Mouse (Mus musculus) heart, postnatal 0 days (tissue): ENCODE measurements around the gene Ifrd2. TPM values are rescaled to one million over a fixed set of nuclear protein-coding genes. Genes with fewer than 3 reads are reported as not detected.

ENCODE experiments used
- ATAC-seq: fragments of 200-750 bp; cut with Nextera tagmentation; 2 replicates; pipeline ENCODE4 v1.8.0; 2017; ENCODE audit warnings: low read depth, moderate number of reproducible peaks, moderate library complexity; ENCODE audit not compliant: insufficient read depth
- DNase-seq: peaks from one replicate; pipeline ENCODE4 v3.0.0-alpha.2; 2016; ENCODE audit warnings: low spot score
- H3K27ac ChIP-seq: fragments of 300-500 bp; sonication (generic); 2 replicates; pipeline ENCODE4 v1.5.1; 2014; ENCODE audit warnings: low read depth, mild to moderate bottlenecking
- H3K27me3 ChIP-seq: fragments of 300-500 bp; sonication (generic); 2 replicates; pipeline ENCODE4 v1.6.1; 2014; ENCODE audit warnings: low read length, mixed read lengths; ENCODE audit not compliant: control insufficient read depth, insufficient read depth
- H3K36me3 ChIP-seq: fragments of 300-500 bp; sonication (generic); replicated peaks from 2 replicates; pipeline ENCODE4 v1.6.1; 2014; ENCODE audit warnings: low read length, mixed read lengths; ENCODE audit not compliant: control insufficient read depth, insufficient read depth
- H3K4me1 ChIP-seq: fragments of 300-500 bp; sonication (generic); 2 replicates; pipeline ENCODE4 v1.6.1; 2014; ENCODE audit warnings: antibody characterized with exemption; ENCODE audit not compliant: control insufficient read depth, insufficient read depth
- H3K4me2 ChIP-seq: fragments of 300-500 bp; sonication (generic); 2 replicates; pipeline ENCODE4 v1.6.1; 2014; ENCODE audit warnings: low read depth, mild to moderate bottlenecking, low read length, moderate library complexity
- H3K4me3 ChIP-seq: fragments of 300-500 bp; sonication (generic); 2 replicates; pipeline ENCODE4 v1.5.1; 2014; ENCODE audit warnings: low read depth, low read length
- H3K9ac ChIP-seq: fragments of 300-500 bp; sonication (generic); replicated peaks from 2 replicates; pipeline ENCODE4 v1.6.1; 2014; ENCODE audit warnings: low read depth, low read length, mixed read lengths
- H3K9me3 ChIP-seq: fragments of 300-500 bp; sonication (generic); replicated peaks from 2 replicates; pipeline ENCODE4 v1.6.1; 2016; ENCODE audit warnings: low read length; ENCODE audit not compliant: control insufficient read depth
- CTCF ChIP-seq: IDR thresholded peaks from 2 replicates; pipeline ENCODE4 v1.5.1; 2016; ENCODE audit warnings: antibody characterized with exemption, control low read depth, low read depth
- EP300 ChIP-seq: IDR thresholded peaks from 2 replicates; pipeline ENCODE4 v1.6.1; 2016; ENCODE audit warnings: antibody characterized with exemption, low read depth
- WGBS: fragments of 180-500 bp; shearing (Covaris S2); extraction: QIAGEN DNeasy Blood & Tissue Kit; methylation state at CpG from one replicate; pipeline ENCODE4 v1.1.7; 2014; 5-methylcytosine and 5-hydroxymethylcytosine counted together
- polyA plus RNA-seq: library from polyadenylated mRNA; unstranded; fragments of >200 nt; fragmentation: Nextera tagmentation; extraction: Ambion mirVana; gene quantifications from 2 replicates; pipeline ENCODE4 v1.2.1, GENCODE M21; 2015
- total RNA-seq: library from RNA; depleted of rRNA; stranded (reverse); fragments of >200 nt; gene quantifications from 2 replicates; pipeline ENCODE4 v1.2.3, GENCODE M21; 2014; ENCODE audit warnings: low replicate concordance

The Ifrd2 gene
- total and polyA plus RNA-seq, 2 experiments from 2014 or later, result 28.6 to 31.2 TPM

- H3K4me2 ChIP-seq, result peak overlapping the region; percentile 51
- peak overlapping the region; percentile 2 for H3K9ac ChIP-seq
- ATAC-seq, result no peak
- peaks cover 73% of the 10 kb centered on the region for H3K4me1 ChIP-seq
- 22% methylated on average over 20 of the region's 20 CpGs for WGBS
- H3K4me3 ChIP-seq, result no peak overlapping the region
- no peak for DNase-seq
- no peaks in the 10 kb centered on the region for H3K27me3 ChIP-seq
- H3K27ac ChIP-seq, result peak overlapping the region; percentile 94
- no peak for TF ChIP-seq CTCF
- TF ChIP-seq EP300, result no peak
- no peaks in the 10 kb centered on the region for H3K9me3 ChIP-seq
- H3K36me3 ChIP-seq, result peaks cover 17% of the 10 kb centered on the region
Observed at GRCm38 (mm10) chr9:107627387-107628255, 40.2 kb downstream of the Ifrd2 start.

- TF ChIP-seq CTCF (no peak), EP300 (peak; percentile 43; the same call in 1 of the 2 replicates)
- no peaks in the 10 kb centered on the region for H3K27me3 ChIP-seq
- peaks cover 71% of the 10 kb centered on the region for H3K4me1 ChIP-seq
- H3K27ac ChIP-seq, result peak overlapping the region; percentile 94
- whole genome bisulfite sequencing, result 49% methylated on average over 15 of the region's 15 CpGs
- ATAC-seq (peak; percentile 21), DNase-seq (peak; percentile 76)
- peaks cover 14% of the 10 kb centered on the region for H3K36me3 ChIP-seq
- H3K9me3 ChIP-seq, result no peaks in the 10 kb centered on the region
- H3K4me2 ChIP-seq, result peak overlapping the region; percentile 40
- H3K9ac ChIP-seq, result peak overlapping the region; percentile 2; the same call in 1 of the 2 replicates
- 0 out of 2 replicates have a peak overlapping the region, but pooled peaks have one; percentile 1 for H3K4me3 ChIP-seq
Observed at GRCm38 (mm10) chr9:107628721-107629410, 41.4 kb downstream of the Ifrd2 start.

- no peaks in the 10 kb centered on the region for H3K9me3 ChIP-seq
- H3K27ac ChIP-seq, result peak overlapping the region; percentile 94
- peaks cover 66% of the 10 kb centered on the region for H3K4me1 ChIP-seq
- 35% methylated on average over 4 of the region's 4 CpGs for WGBS
- no peak overlapping the region; the same call in 1 of the 2 replicates for H3K9ac ChIP-seq
- ATAC-seq (no peak), DNase-seq (no peak)
- H3K4me3 ChIP-seq, result no peak overlapping the region
- TF ChIP-seq CTCF (no peak), EP300 (no peak)
- H3K27me3 ChIP-seq, result no peaks in the 10 kb centered on the region
- H3K36me3 ChIP-seq, result peaks cover 14% of the 10 kb centered on the region
- peak overlapping the region; percentile 40 for H3K4me2 ChIP-seq
Observed at GRCm38 (mm10) chr9:107629411-107629730, 41.9 kb downstream of the Ifrd2 start.

- Histone ChIP-seq H3K9me3 (no peaks in the 10 kb centered on the region), H3K4me1 (peaks cover 61% of the 10 kb centered on the region), H3K27me3 (no peaks in the 10 kb centered on the region), H3K4me2 (peak overlapping the region; percentile 40), H3K36me3 (peaks cover 11% of the 10 kb centered on the region), H3K27ac (peak overlapping the region; percentile 94), H3K9ac (peak overlapping the region; percentile 25; the same call in 1 of the 2 replicates), H3K4me3 (no peak overlapping the region)
- WGBS, result 32% methylated on average over 14 of the region's 14 CpGs
- ATAC-seq (no peak), DNase-seq (no peak)
- TF ChIP-seq CTCF (no peak), EP300 (no peak)
Observed at GRCm38 (mm10) chr9:107629901-107630425, 42.5 kb downstream of the Ifrd2 start.

GRCm38 (mm10) chr9:107630576-107630975, 43.1 kb downstream of the Ifrd2 start:
- TF ChIP-seq CTCF, result no peak
- TF ChIP-seq EP300, result no peak
- Histone ChIP-seq H3K27me3 (no peaks in the 10 kb centered on the region), H3K9ac (peak overlapping the region; percentile 25; the same call in 1 of the 2 replicates), H3K4me2 (peak overlapping the region; percentile 40), H3K4me3 (no peak overlapping the region), H3K4me1 (peaks cover 57% of the 10 kb centered on the region), H3K27ac (peak overlapping the region; percentile 94), H3K36me3 (peaks cover 6% of the 10 kb centered on the region), H3K9me3 (no peaks in the 10 kb centered on the region)
- DNase-seq (no peak), ATAC-seq (no peak)
- WGBS, result 15% methylated on average over 4 of the region's 4 CpGs
